24 mouse cellular contexts compared by ENCODE assay signal in genomic region chr19:49415326-49415725, GRCm38 (mm10).
DNase-seq lines count a peak whose midpoint lies in the region; ATAC-seq and TF ChIP-seq lines count a peak whose summit lies in the region.
"Had no signal": no experiment of that assay in that cellular context is flagged by ENCODE, and none has a peak within 500 bp of the region (broad histone marks: within the 10 kb centered on the region; RNA-seq: fewer than 3 reads in every experiment).

No protein-coding gene starts in this region.

- H3K9ac ChIP-seq in hindbrain, postnatal 0 days (replicated peaks; ENCODE audit: low read length), result no peak overlapping the region
- H3K9ac ChIP-seq in hindbrain, embryonic 16.5 days (ENCODE audit: low read depth, low read length), result no peak overlapping the region
- H3K9ac ChIP-seq in midbrain, postnatal 0 days (replicated peaks; ENCODE audit: low read length, poor library complexity, severe bottlenecking), result no peak overlapping the region
- H3K9ac ChIP-seq: embryonic facial prominence, embryonic 12.5 days; embryonic facial prominence, embryonic 15.5 days; forebrain, embryonic 12.5 days; heart, embryonic 13.5 days had no signal

- H3K9me3 ChIP-seq in hindbrain, postnatal 0 days (ENCODE audit: low read length), result no peaks in the 10 kb centered on the region
- H3K9me3 ChIP-seq in hindbrain, embryonic 16.5 days (ENCODE audit: control insufficient read depth, low read length), result no peaks in the 10 kb centered on the region
- no peaks in the 10 kb centered on the region for H3K9me3 ChIP-seq in midbrain, postnatal 0 days (ENCODE audit: low read length)
- H3K9me3 ChIP-seq: embryonic facial prominence, embryonic 12.5 days; embryonic facial prominence, embryonic 15.5 days; forebrain, embryonic 12.5 days; heart, embryonic 10.5 days; heart, embryonic 13.5 days had no signal

- no peak for TF ChIP-seq POLR2A in brain, embryonic 14.5 days (IDR thresholded peaks at IDR 0.05; ENCODE audit: borderline replicate concordance, extremely low read depth, insufficient read depth, insufficient read length, poor library complexity, severe bottlenecking)

- no peaks in the 10 kb centered on the region for H3K36me3 ChIP-seq in hindbrain, postnatal 0 days (ENCODE audit: insufficient read depth, low read length)
- no peaks in the 10 kb centered on the region for H3K36me3 ChIP-seq in hindbrain, embryonic 16.5 days (ENCODE audit: control insufficient read depth, insufficient read depth, low read length)
- H3K36me3 ChIP-seq in midbrain, postnatal 0 days (ENCODE audit: insufficient read depth, low read length), result no peaks in the 10 kb centered on the region
- H3K36me3 ChIP-seq: embryonic facial prominence, embryonic 12.5 days; embryonic facial prominence, embryonic 15.5 days; forebrain, embryonic 12.5 days; heart, embryonic 10.5 days; heart, embryonic 13.5 days had no signal

- no peak overlapping the region for H3K4me2 ChIP-seq in hindbrain, postnatal 0 days (ENCODE audit: low read depth, low read length)
- no peak overlapping the region for H3K4me2 ChIP-seq in hindbrain, embryonic 16.5 days (ENCODE audit: low read length)
- no peak overlapping the region for H3K4me2 ChIP-seq in midbrain, postnatal 0 days (ENCODE audit: low read depth, low read length, poor library complexity, severe bottlenecking)
- H3K4me2 ChIP-seq: embryonic facial prominence, embryonic 12.5 days; embryonic facial prominence, embryonic 15.5 days; forebrain, embryonic 12.5 days; heart, embryonic 13.5 days had no signal

- 46% methylated on average over 2 of the region's 2 CpGs for WGBS in hindbrain, postnatal 0 days
- 52% methylated on average over 2 of the region's 2 CpGs for WGBS in hindbrain, embryonic 16.5 days
- WGBS in midbrain, postnatal 0 days, result 31% methylated on average over 2 of the region's 2 CpGs

- no peak for ATAC-seq in hindbrain, postnatal 0 days
- no peak for ATAC-seq in hindbrain, embryonic 16.5 days
- no peak for ATAC-seq in midbrain, postnatal 0 days (ENCODE audit: low FRiP score)
- ATAC-seq: activated CD4-positive, CD25-positive, alpha-beta regulatory T cell, adult 4 months; forebrain, embryonic 16.5 days had no signal

- H3K4me3 ChIP-seq in hindbrain, postnatal 0 days (ENCODE audit: low read length), result no peak overlapping the region
- H3K4me3 ChIP-seq in hindbrain, embryonic 16.5 days (ENCODE audit: low read length), result no peak overlapping the region
- H3K4me3 ChIP-seq in midbrain, postnatal 0 days (ENCODE audit: low read depth, low read length), result no peak overlapping the region
- H3K4me3 ChIP-seq: embryonic facial prominence, embryonic 12.5 days; embryonic facial prominence, embryonic 15.5 days; forebrain, embryonic 12.5 days; heart, adult 2 months; heart, embryonic 10.5 days; heart, embryonic 13.5 days had no signal

- TF ChIP-seq CTCF in hindbrain, postnatal 0 days (IDR thresholded peaks at IDR 0.05; ENCODE audit: low read depth), result no peak
- TF ChIP-seq CTCF in brain, embryonic 14.5 days (IDR thresholded peaks at IDR 0.05; ENCODE audit: borderline replicate concordance, extremely low read depth, insufficient read depth, insufficient read length), result no peak
- TF ChIP-seq CTCF in midbrain, postnatal 0 days (IDR thresholded peaks at IDR 0.05), result no peak

- H3K27me3 ChIP-seq in hindbrain, postnatal 0 days (ENCODE audit: insufficient read depth, low read length), result no peaks in the 10 kb centered on the region
- H3K27me3 ChIP-seq in hindbrain, embryonic 16.5 days (replicated peaks; ENCODE audit: control insufficient read depth, insufficient read depth, low read length), result no peaks in the 10 kb centered on the region
- no peaks in the 10 kb centered on the region for H3K27me3 ChIP-seq in midbrain, postnatal 0 days (ENCODE audit: insufficient read depth, low read length)
- H3K27me3 ChIP-seq: embryonic facial prominence, embryonic 12.5 days; embryonic facial prominence, embryonic 15.5 days; forebrain, embryonic 12.5 days; heart, embryonic 13.5 days had no signal

- DNase-seq in hindbrain, postnatal 0 days (ENCODE audit: low spot score), result peak; percentile 30
- peak; percentile 6 for DNase-seq in brain, adult 2 months (ENCODE audit: low read depth, low spot score)
- peak; percentile 49 for DNase-seq in brain, embryonic 14.5 days (ENCODE audit: low read depth)
- peak; percentile 13 for DNase-seq in midbrain, postnatal 0 days (ENCODE audit: low spot score)
- no peak for DNase-seq in ovary, postnatal 10 days (ENCODE audit: low spot score)
- DNase-seq: adrenal gland, adult 8-10 months; adrenal gland, postnatal 25 days; cerebellum, adult 11 months; cerebellum, adult 2 months; cerebellum, adult 9-11 months; cerebellum, postnatal 25 days; gastrocnemius, postnatal 10 days; gastrocnemius, postnatal 36 days; heart, adult 2 months; heart, postnatal 14 days; heart, postnatal 4 days had no signal

- H3K27ac ChIP-seq in hindbrain, postnatal 0 days, result no peak overlapping the region
- H3K27ac ChIP-seq in hindbrain, embryonic 16.5 days (ENCODE audit: low read depth, low read length), result no peak overlapping the region
- H3K27ac ChIP-seq in midbrain, postnatal 0 days (ENCODE audit: low read depth, low read length), result no peak overlapping the region
- H3K27ac ChIP-seq: embryonic facial prominence, embryonic 12.5 days; embryonic facial prominence, embryonic 15.5 days; forebrain, embryonic 12.5 days; heart, adult 2 months; heart, embryonic 10.5 days; heart, embryonic 13.5 days had no signal

- no peaks in the 10 kb centered on the region for H3K4me1 ChIP-seq in hindbrain, postnatal 0 days (ENCODE audit: insufficient read depth, low read length)
- H3K4me1 ChIP-seq in hindbrain, embryonic 16.5 days (ENCODE audit: control insufficient read depth, insufficient read depth, low read depth, low read length), result no peaks in the 10 kb centered on the region
- H3K4me1 ChIP-seq in midbrain, postnatal 0 days (ENCODE audit: insufficient read depth, low read length), result no peaks in the 10 kb centered on the region
- H3K4me1 ChIP-seq: embryonic facial prominence, embryonic 12.5 days; embryonic facial prominence, embryonic 15.5 days; forebrain, embryonic 12.5 days; heart, embryonic 10.5 days; heart, embryonic 13.5 days had no signal
